Mouse (Mus musculus) kidney, postnatal 14 days (tissue): Measurements from ENCODE around the gene Pex7.

Source experiments
- DNase-seq: peaks from one replicate; pipeline ENCODE4 v3.0.0; 2022; ENCODE audit warnings: mixed read lengths

Gene Pex7

GRCm38 (mm10) chr10:19876669-19877068, 30.8 kb downstream of the Pex7 start:
- DNase-seq, result no peak

GRCm38 (mm10) chr10:19875346-19875745, 32.1 kb downstream of the Pex7 start:
- no peak for DNase-seq

GRCm38 (mm10) chr10:19855597-19856306, 51.7 kb downstream of the Pex7 start:
- DNase-seq, result no peak

- DNase-seq, result no peak
Measured at GRCm38 (mm10) chr10:19853609-19854008, 53.9 kb downstream of the Pex7 start.

- no peak for DNase-seq
Measured at GRCm38 (mm10) chr10:19852776-19853175, 54.7 kb downstream of the Pex7 start.

DNA sequence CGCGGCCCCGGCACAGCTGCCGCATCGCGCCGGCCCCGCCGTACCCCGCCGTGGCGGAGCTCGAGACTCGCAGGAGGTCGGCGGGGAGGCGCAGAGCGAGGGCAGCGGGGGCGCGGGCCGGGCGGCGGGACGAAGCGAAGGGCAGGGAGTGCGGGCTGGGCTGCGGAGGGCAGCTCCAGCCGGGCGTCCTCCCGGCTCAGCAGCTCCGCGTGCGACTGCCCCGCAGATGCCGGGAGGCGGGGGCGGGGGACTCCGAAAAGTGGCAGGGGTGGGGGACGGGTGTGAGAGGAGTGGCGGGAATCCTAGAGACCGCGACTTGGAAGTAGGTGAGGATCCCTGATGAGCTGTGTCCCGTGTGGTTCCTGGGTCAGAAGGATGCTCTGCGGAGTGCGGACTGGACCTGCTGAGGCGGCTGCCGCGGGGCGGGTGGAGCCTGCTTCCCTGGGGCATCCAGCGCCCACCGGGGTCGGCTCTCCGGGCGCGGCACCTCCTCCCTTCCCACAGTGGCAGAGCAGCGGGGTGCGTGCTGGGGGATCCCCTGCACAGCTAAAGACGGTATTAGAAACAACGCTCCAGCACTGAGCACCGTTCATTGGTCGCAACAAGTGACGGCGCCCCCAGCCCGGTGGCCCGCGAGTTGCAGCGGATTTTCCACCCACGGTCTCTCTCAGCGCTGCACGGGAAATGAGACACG, 56.3 kb downstream of the Pex7 start, which contains the start of gene Slc35d3:
TSS of gene Slc35d3 (minus strand) at position 462 of the 694 bp plus-strand sequence.
- peak; percentile 12 for DNase-seq

DNA sequence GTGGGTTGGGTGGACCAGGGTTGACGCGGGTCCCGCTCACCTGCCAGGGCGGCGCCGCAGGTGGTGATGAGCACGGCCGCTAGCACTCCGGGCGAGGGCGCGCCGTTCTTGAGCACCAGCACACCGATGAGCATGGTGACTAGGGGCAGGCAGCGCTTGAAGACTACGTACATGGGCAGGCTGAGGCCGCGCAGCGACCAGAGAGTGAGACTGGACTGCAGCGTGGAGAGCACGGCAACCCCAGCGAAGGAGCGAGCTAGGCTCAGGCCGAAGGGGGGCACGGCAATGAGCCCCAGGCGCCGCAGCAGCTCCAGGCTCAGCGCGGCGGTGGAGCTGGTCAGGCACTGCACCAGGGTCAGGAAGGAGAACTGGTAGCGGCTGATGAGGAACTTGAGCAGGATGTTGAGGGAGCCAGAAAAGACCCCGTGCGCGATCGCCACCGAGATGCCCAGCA, 56.9 kb downstream of the Pex7 start:
- peak; percentile 11 for DNase-seq

DNA sequence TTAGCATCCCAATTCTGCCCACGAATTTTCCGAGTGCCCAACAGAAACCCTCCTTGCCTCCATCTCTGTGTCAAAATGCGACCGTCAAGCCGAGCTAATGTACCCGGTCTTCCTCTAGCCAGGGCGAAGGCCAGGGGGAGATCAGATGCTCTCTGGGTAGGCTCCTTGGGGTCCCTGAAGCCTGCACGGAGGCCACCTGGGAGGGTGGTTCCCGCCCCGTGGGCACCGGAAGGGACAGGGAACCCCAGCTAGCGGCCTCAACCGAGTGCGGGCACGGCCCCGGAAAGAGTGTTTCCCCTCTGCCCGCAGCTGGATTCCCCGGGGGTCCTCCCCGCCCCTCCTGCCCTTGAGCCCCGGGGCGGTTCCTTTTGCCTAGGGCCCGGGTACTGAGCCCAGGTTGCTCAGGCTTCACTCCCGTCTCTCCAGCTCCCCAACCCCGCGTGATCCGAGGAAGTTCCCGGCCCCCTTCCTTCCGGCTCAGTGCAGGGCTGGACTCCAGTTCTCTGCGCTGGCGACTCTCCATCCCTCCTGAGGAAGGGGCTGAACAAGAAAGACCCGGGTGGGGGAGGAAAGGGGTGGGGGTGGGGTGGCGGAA, 57.6 kb downstream of the Pex7 start:
- DNase-seq, result no peak

GRCm38 (mm10) chr10:19848928-19849770, 58.3 kb downstream of the Pex7 start:
- DNase-seq, result no peak

- no peak for DNase-seq
Measured at GRCm38 (mm10) chr10:19839836-19840235, 67.7 kb downstream of the Pex7 start.

DNA sequence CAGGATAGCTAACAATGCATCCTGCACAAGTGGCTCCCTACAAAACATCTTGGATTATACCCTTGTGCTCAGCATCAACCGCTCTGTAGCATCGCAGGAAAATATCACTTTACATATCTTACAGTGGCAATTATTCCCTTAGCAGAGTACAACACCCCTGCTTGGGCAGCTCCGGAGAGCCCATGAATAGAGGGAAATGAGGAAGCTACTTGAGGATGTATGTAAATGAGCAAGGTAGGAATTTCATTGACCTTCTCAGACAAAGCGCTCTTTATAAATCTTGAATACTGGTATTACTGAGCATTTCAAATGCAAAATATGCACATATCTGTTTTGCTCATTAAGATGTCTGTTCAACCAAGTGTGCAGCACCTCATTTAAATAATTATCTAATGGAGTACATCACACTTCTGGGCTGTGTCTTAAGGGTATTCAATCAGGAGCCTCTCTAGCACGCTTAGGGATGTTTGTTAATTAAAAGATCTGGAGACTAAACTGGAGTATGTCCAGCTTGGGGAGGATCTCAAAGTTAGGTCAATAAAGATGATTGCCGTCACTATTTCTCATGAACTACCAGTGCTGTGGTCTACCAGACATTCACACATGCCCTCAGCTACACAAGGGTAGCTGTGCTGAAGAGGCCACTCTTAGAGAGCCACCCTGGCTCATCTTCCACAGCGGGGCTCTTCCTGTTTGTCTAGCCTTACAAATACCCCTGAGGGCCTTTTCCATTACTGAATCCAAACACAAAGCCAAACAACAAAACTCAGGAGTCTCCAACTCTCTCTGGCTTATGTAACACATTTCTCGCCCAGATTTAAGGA, 71.4 kb downstream of the Pex7 start:
- DNase-seq, result no peak

DNA sequence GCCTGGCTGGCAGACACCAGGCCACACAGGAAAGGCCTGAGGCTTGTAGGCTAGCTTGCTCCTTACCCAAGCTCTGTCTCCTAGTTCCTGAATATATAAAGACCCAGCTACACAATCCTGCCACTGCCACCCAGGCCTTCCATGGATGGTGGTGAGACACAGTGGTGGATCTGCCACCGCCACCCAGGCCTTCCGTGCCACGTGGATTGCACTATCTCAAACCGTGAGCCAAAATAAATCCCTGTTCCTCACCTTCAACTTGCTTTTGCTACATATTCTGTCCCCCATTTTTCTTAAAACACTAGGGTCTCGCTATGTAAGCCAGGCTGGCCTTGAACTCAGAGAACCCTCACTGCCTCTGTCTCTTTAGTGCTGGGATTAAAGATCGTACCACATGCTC, 73.3 kb downstream of the Pex7 start:
- no peak for DNase-seq

DNA sequence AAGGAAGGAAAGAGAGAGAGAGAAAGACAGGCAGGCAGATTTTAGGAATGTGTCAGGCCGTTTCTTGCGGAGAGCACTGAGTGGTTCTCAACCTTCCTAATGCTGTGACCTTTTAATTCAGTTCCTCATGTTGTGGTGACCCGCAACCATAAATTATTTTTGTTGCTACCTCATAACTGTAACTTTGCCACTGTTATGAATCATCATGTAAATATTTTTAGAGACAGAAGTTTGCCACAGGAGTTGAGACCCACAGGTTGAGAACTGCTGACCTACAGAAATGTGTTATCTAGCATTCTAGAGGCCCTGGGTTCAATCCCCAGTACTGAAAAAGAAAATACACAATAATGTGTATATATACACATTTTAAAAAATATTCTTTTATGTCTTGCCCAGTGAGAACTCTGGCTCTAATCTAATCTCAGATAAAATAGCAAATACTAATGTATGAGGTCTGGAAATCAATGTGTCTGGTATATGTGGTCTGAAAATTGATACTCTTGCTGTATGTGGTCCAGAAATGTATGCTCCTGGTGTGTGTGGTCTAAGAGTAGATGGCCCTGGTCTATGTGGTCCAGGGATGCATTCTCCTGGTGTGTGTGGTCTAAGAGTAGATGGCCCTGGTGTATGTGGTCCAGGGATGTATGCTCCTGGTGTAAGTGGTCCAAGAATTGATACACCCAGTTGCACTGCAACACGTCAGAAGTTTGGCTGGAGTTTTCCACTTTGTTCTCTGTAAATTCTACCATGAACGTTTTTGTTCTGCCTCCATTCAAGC, 76.2 kb downstream of the Pex7 start:
- no peak for DNase-seq

- no peak for DNase-seq
Measured at GRCm38 (mm10) chr10:19820986-19821385, 86.5 kb downstream of the Pex7 start.

- DNase-seq, result no peak
Measured at GRCm38 (mm10) chr10:19818723-19819355, 88.7 kb downstream of the Pex7 start.

GRCm38 (mm10) chr10:19815371-19815770, 92.1 kb downstream of the Pex7 start:
- peak; percentile 1 for DNase-seq

GRCm38 (mm10) chr10:19811436-19812172, 95.9 kb downstream of the Pex7 start:
- DNase-seq, result peak; percentile 10

DNA sequence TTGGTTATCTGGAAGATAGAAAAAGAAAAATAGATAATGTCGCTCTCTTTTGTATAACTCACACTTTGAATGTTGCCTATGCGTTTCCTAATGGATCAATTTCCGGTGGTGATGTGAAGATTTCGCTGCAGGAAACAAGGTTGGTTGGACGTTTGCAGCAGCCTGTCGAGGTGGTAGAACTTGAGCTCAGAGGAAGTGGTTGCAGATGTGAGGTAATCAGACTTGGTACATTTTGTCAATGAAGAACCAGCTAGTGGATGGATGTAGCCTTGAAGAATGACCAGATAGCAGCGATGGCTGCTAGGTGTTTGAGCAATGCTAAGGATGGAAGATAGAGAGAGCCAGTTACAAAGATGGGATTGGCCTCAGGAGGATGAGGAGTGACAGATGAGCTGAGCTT, 102.7 kb downstream of the Pex7 start:
- DNase-seq, result no peak
